Mouse (Mus musculus) lung, postnatal 0 days (tissue): Measurements from ENCODE around the gene Hspa1a.

Experiments
- CTCF ChIP-seq: IDR thresholded peaks from 2 replicates; pipeline ENCODE4 v1.5.1; 2016; ENCODE audit warnings: antibody characterized with exemption, mild to moderate bottlenecking
- EP300 ChIP-seq: IDR thresholded peaks from 2 replicates; pipeline ENCODE4 v1.6.1; 2016; ENCODE audit warnings: antibody characterized with exemption, mild to moderate bottlenecking, control low read depth

- TF ChIP-seq CTCF (no peak), EP300 (no peak)
Observed at GRCm38 (mm10) chr17:34924258-34924657, 47.7 kb downstream of the Hspa1a start.
